Mouse (Mus musculus) thymus, postnatal 14 days (tissue): ENCODE data around the gene Ipo4.

Experiments
- DNase-seq: peaks from one replicate; pipeline ENCODE4 v3.0.0; 2021

Ipo4 gene

DNA sequence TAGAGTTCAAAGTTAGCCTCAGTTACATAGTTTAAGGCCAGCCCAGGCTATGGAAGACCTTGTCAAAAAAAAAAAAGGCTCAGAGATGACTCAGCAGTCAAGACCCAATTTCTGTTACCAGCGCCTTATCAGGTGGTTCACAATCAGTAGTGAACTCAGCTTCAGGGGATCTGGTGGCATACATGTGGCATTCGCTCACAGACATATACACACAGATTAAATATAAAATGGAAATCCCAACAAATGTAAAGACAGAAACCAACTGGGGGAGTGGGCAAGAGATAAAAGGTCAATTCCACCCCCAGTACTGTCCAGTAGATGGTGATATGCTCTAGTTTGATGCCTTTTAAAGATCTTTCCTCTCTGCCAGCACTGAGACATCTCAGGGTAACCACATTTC, 49.6 kb downstream of the Ipo4 start:
- no peak for DNase-seq

DNA sequence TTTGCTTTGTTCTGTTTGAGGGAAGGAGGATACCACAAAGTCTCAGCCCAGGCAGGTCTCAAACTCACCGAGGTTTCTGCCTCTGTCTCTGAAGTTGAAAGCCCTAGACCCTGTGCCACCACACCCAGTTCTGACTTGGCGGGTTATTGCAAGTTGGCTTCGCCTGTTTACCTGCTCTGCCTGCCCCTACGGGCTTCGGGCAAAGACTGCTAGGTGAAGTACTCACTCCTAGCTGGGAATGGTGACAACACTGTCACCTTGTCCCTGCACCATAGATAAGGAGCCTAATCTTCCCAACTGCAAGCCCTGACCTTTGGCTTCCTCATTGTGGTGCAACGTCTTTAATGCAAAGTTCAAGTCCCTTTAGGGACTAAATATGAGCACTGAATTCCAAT, 50.2 kb downstream of the Ipo4 start:
- DNase-seq, result peak; percentile 30

DNA sequence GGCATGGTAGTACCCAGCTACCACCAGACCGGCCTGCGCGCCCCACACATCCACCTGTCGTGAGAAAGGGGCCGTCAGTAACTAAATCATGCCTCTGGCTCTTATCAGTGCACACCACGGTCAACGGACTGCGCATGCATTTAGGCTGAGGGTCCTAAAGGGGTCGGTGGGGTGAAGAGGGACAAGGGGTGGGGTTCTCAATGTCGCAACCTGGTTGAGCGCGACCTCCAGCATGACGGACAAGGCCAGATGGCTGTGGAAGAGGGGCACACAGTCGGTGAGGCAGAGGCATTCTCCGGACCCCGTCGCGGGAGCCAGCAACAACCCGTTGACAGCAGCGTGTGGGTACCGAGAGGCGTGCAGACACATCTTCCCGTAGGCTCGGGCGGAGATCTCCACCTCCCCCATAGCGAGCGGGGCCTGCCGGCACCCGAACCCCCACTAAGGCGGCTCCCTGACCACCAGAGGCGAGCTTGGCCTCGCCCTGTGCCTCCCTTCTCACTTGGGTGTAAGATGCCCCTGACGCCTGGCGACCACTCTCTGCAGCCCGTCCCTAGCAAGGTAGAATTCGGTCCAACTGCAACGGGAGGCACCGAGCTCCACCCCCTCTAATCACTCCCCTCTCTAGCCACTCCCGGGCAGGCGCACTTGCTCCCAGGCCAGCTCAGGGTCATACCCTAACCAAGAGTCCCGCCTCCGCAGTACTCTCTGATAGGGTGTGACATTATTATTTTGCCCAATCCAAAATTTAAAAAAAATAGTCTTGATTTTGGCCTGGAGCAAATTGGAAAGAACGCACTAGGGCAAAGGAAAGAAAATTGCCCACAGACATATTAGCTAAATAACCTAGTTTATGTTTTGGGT, 50.8 kb downstream of the Ipo4 start, which contains the start of gene Emc9:
TSS of gene Emc9 (minus strand) at position 601 of the 864 bp plus-strand sequence.
- DNase-seq, result peak; percentile 46

DNA sequence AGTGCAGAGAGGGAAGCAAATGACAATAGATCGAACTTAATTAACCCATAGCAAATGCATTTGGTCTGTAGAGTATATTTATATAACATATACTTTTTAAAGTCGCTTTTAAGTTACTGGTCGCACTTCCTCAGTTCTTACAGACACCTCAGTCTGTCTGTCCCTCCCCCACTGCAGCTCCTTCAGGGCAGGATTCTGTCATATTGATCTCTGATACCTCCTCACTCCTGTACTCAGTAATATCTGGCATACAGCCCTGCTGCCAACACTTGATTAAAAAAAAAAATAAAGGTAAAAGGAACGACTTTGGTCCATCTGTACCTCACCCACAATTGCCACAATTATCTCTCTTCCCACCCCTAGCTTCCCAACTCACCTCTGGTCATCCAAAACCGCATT, 51.5 kb downstream of the Ipo4 start:
- no peak for DNase-seq

DNA sequence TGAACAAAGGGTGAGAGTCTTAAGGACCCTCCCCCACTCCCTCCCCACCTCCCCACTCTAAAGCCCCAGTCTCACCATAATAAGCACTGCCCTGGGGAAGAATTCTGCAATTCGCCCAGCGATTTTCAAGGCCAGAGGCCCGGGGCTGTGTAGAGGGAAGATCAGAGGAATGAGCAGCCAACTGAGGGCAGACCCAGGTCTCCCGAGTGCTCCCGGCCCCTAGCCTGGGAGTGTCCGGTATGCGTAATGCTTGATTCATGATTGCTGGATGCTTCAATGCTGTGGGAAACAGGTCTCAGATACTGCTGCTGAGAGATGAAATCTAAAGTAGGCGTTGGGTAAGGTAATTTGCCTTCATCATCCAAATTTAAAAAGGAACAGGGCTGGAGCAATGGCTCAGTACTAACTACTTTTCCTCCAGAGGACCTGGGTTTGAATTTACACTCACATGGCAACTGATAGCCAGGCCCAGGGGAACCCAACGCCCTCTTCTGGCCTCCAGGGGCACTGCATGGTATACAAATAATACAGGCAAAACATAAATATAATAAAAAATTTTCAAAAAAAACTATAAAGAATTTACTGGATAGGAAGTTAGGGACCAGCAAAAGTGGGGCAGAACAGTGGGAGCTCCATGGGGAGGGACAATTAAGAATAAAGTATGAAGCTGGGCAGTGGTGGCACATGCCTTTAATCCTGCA, 53.6 kb downstream of the Ipo4 start:
- DNase-seq, result no peak

DNA sequence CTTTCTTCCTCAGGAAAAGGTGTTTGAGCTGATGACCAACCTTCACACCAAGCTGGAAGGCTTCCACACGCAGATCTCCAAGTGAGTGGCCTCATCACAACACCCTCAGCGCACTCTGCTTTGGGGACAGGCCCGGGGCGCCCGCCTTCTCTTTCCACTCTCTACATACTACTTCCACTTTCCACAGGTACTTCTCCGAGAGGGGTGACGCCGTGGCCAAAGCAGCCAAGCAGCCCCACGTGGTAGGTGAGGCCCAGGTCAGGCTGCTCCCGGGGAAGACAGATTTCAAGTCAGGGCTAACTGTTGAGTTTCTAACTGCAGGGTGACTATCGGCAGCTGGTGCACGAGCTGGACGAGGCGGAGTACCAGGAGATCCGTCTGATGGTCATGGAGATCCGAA, 55.0 kb downstream of the Ipo4 start:
- no peak for DNase-seq

DNA sequence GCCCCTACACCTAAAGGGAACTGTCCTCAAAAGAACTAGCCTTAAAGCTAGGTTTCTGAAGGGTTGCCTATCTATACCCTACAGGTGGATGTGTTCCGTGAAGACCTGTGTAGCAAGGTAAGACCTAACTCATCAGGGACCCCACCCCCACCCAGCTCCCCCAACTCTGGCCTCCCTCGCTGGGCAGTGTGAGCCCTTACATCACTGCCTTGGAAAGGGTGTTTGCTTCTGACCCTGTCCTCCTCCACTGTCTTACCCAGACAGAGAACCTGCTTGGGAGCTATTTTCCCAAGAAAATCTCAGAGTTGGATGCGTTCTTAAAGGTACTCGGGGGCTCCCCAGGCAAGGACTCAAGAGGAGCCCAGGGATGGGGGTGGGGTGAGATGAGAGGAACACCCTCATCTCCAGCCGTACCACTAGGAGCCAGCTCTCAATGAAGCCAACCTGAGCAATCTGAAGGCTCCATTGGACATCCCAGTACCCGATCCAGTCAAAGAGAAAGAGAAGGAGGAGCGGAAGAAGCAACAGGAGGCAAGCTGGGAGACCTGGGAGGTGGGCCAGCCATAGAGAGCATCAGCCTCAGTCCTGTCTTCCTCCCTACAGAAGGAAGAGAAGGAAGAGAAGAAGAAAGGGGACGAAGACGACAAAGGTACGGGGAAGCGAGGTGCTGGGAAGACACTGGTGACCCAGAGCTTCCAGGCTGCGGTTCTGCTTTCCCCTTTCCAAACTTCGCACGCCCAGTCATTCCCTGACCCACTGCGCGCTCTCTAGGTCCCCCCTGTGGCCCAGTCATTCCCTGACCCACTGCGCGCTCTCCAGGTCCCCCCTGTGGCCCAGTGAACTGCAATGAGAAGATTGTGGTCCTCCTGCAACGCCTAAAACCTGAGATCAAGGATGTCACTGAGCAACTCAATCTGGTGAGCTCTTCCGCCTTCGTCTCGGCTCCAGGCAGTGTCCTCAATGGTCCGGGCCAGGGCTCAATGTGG, 56.0 kb downstream of the Ipo4 start:
- no peak for DNase-seq

DNA sequence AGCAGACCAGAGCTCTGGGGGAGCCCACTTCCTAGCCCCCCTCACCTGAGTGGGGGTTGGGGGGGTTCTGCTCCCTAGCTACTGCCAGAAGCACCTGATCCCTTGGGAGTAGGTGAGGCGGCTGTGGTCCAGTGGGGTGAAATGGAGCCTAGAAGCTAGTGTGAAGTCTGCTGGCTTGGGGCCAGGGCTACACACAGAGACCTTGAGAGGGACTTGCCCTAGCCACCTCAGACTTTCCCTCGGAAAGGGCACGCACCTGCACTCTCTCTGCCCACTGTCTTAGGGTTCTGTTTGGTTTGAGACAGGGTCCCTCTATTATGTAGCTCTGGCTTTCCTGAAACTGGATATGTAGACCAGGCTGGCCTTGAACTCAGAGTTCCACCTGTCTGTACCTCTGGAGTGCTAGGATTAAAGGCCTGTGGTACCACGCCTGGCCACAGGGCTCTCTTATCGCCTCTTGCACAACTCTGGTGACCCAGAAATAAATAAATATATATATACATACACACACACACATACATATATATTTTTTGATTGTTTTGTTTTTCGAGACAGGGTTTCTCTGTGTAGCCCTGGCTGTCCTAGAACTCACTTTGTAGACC, 57.0 kb downstream of the Ipo4 start:
- no peak for DNase-seq

DNA sequence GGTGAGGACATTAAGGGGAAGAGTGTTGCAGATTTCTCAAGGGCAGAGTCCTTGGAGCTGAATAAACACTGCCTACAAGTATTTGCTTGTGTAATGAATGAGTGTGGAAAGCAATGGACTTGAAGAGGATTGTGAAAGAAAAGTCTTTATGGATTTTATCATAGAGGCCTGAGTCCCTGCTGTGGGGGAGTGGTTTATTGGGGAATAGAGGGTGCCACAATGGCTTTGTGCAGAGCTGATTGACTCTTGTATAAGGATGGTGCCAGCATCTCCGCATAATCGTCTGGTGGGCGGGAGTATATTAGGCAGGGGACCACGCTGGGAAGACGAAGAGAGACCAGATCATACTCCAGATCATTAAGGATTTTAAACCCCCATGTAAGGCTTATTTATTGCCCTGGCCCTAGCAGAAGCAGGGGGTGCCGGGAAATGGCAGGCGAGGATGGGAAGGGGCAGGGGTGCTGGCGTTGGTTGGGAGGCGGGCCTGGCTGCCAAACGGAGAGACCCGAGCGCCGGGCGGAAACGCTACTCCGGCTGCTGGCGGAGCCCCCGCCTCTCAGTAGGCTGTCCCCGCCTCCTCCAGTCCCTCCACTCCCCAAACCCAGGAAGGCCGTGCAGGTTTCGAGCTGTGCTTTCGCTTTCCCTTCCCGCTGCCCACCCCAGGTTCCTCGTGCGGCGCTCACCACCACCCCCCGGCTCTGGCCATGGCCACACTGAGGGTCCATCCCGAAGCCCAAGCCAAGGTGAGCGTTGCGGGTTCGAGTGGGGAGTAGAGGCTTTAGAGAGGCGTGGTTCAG, 57.7 kb downstream of the Ipo4 start, which contains the start of gene Psme1:
TSS of gene Psme1 (plus strand) at position 253 of the 797 bp plus-strand sequence.
- peak; percentile 91 for DNase-seq

DNA sequence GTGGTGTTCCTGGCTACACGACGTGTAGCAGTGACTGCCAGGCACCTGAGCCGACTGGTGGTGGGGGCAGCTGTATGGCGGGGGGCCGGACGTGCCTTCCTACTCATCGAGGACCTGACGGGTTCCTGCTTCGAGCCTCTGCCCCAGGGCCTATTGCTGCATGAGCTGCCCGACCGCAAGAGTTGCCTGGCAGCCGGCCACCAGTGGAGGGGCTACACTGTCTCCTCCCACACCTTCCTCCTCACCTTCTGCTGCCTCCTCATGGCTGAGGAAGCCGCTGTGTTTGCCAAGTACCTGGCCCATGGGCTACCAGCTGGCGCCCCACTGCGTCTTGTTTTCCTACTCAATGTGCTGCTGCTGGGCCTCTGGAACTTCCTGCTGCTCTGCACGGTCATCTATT, 59.4 kb downstream of the Ipo4 start:
- DNase-seq, result no peak

DNA sequence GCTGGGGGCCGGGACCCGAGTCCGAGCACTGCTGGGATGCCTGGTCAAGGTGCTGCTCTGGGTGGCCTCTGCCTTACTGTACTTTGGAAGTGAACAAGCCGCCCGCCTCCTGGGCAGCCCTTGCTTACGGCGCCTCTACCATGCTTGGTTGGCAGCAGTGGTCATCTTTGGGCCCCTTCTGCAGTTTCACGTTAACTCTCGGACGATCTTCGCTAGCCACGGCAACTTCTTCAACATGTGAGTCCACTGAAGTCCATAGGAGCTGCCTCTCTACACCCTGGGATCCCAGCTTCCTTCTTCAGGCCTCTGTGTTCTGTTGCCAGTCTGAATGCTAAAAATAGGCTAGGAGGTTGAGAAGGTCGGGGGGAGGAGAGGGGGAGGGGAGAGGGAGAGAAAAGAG, 60.0 kb downstream of the Ipo4 start:
- no peak for DNase-seq
